Mouse (Mus musculus) CD4-positive naive resting alpha-beta T cell, adult 57 days (primary cell): ENCODE data around the gene Gipr. TPM values are rescaled to one million over a fixed set of nuclear protein-coding genes. Genes with fewer than 3 reads are reported as not detected.

Source experiments
- total RNA-seq: library from RNA; stranded (reverse); gene quantifications from one replicate; pipeline ENCODE4 v1.2.4, GENCODE M21; 2023

The Gipr gene
- not detected for total RNA-seq

GRCm38 (mm10) chr7:19165656-19166423 lies at the start of gene Gipr:
Gipr (minus strand) TSS chr7:19166127.

DNA sequence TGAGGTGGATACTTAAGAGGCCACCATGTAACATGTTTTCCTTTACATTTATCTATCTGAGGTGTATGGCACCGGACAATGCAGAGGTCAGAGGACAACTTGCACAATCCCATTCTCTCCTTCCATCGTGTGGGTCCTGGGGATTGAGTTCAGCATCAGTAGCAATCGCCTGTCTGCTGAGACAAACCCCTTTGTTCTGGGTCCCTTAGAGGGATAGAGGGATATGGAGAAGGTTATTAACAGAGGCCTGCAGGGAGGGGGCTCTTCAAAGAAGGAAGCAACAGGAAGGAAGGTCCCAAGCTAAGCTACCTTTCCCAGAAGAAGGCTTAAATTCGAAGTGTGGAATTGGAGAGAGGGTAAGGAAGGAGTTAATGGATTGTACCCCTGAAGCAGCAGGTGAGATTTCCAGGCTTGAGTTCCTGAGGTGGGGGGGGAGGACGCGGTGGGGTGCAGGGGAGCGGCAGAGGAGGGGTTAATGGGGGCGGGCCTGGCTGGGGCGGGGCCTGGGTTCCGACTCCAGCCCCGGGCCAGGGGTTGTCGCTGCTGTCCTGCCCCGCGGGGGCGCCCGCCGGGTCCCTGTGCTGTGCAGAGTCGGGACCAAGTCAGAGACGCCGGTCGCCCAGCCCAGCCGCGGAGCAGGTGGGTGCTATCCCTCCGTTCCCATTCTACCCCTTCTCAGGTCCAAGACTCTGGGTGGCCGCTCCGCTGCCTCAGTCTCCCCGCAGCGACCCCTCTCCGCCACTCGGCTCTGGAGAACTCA lies 46.2 kb upstream of the Gipr start, which contains the start of gene Gpr4:
Gpr4 (plus strand) TSS at position 543 of the 760 bp plus-strand sequence.

DNA sequence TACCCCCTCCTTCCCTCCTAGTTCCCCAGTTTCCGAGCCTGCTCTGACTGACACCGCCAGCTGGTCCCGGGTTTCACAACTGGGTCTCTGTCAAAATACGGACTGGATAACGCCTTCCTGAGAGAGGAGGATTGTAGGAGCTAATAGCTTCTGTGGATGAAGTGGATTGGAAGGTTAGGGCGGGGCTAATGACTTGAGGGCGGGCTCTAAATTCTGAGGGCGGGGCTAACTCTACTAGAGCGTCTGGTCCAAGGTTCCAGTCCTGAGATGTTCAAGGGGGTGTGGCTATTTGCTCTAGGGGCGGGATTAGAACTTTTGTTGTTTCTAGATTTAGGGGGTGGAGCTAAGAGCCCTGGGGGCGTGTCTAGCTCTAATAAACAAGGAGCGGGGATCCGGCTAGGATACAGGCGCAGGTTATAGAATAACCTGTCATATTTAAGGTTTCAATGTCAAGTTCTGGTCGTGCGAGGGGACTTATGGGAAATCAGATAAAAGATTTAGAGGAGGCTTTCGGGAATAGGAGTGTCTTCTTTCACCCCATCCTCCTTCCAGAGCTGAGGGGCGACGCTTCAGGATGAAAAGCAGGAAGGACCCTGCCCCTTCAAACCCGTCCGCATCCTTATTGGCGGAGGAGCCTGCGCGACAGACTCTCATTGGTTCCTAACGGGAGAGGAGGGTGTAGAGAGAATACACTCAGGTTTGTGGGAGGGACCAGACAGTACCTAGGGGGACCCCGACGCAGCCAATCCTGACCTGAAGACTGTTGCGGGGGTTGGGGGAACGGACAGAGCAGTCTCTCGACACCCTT lies 10.0 kb upstream of the Gipr start, which contains the start of gene Eml2:
Eml2 (plus strand) TSS at position 714 of the 808 bp plus-strand sequence.

GRCm38 (mm10) chr7:19149626-19150025 lies 16.3 kb downstream of the Gipr start, which contains the start of gene Snrpd2:
Snrpd2 (plus strand) TSS chr7:19149722.

DNA sequence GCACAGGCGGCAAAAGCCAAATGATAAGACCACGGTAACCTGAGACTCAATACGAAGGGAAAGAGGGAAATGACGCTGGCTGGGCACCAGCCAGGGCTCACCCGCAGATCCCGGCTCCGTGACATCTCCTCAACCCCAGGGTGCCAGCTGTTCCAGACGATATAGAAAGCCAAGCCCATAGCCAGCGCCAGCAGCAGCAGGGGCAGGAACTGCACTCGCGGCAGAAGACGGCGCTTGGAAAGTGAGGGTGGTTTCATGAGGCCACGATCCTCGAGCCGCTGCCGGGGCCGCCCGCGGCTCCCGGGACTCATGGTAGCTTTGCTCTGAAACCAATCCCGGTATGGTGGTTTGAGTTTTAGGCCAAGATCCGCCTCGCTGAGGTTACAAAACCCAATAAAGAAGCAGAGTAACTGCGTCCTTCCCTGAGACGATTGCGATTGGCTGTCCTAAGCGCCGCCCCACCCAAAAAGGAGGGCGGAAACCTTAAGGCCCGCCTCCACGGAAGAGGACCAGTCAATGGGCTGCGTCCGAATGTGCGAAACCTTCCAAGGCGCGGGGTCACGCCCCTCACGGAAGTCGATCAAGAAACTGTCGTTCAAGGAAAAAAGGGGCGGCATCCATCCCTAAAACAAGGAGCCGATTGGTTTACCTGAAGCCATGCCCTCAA lies 16.9 kb downstream of the Gipr start, which contains the start of gene Qpctl:
Qpctl (minus strand) TSS at position 417 of the 667 bp plus-strand sequence.

GRCm38 (mm10) chr7:19119631-19120429 lies 46.1 kb downstream of the Gipr start, which contains the start of gene Fbxo46:
Fbxo46 (plus strand) TSS chr7:19119859.

GRCm38 (mm10) chr7:19118028-19118771 lies 47.7 kb downstream of the Gipr start, which contains the start of gene Gm4969:
Gm4969 (minus strand) TSS chr7:19118368.

Other genes with a start within 250 kb of the Gipr start
- not detected for gene Nova2, start 240.2 kb downstream of the Gipr start, total RNA-seq
- gene Nanos2, start 178.7 kb downstream of the Gipr start, total RNA-seq, result not detected
- 1.2 TPM for gene Mypop, start 174.9 kb downstream of the Gipr start, total RNA-seq
- gene Irf2bp1, start 162.1 kb downstream of the Gipr start, total RNA-seq, result 30.5 TPM
- gene Foxa3, start 142.6 kb downstream of the Gipr start, total RNA-seq, result not detected
- 102 TPM for gene Sympk, start 141.8 kb downstream of the Gipr start, total RNA-seq
- gene Rsph6a, start 111.4 kb downstream of the Gipr start, total RNA-seq, result 0.35 TPM
- 0.92 TPM for gene Dmwd, start 89.9 kb downstream of the Gipr start, total RNA-seq
- 2.2 TPM for gene Dmpk, start 82.3 kb downstream of the Gipr start, total RNA-seq
- gene Six5, start 71.5 kb downstream of the Gipr start, total RNA-seq, result 0.50 TPM
- not detected for gene Gm4969, start 47.8 kb downstream of the Gipr start, total RNA-seq
- gene Fbxo46, start 46.3 kb downstream of the Gipr start, total RNA-seq, result 22.5 TPM
- gene Qpctl, start 16.8 kb downstream of the Gipr start, total RNA-seq, result 14.9 TPM
- 85.5 TPM for gene Snrpd2, start 16.4 kb downstream of the Gipr start, total RNA-seq
- gene Eml2, start 10.3 kb upstream of the Gipr start, total RNA-seq, result 21.9 TPM
- not detected for gene Gpr4, start 46.4 kb upstream of the Gipr start, total RNA-seq
- 42.7 TPM for gene Opa3, start 62.2 kb upstream of the Gipr start, total RNA-seq
- gene Vasp, start 105.7 kb upstream of the Gipr start, total RNA-seq, result 277 TPM
- gene Ppm1n, start 113.9 kb upstream of the Gipr start, total RNA-seq, result 0.89 TPM
- gene Rtn2, start 116.5 kb upstream of the Gipr start, total RNA-seq, result not detected
- 869 TPM for gene Fosb, start 143.9 kb upstream of the Gipr start, total RNA-seq
- gene Ercc1, start 178.7 kb upstream of the Gipr start, total RNA-seq, result 55.4 TPM
- 15.5 TPM for gene Cd3eap, start 193.4 kb upstream of the Gipr start, total RNA-seq
- 1.5 TPM for gene Ppp1r13l, start 193.6 kb upstream of the Gipr start, total RNA-seq
- 74.3 TPM for gene Ercc2, start 215.9 kb upstream of the Gipr start, total RNA-seq
- 7.1 TPM for gene Klc3, start 238.0 kb upstream of the Gipr start, total RNA-seq
- gene Ckm, start 238.6 kb upstream of the Gipr start, total RNA-seq, result not detected